Mouse (Mus musculus): ENCODE measurements around the gene Trpd52l3. TPM values are rescaled to one million over a fixed set of nuclear protein-coding genes. Genes with fewer than 3 reads are reported as not detected.

The Trpd52l3 gene
- total RNA-seq, 4 experiments from 2014 or later, result not detected

DNA sequence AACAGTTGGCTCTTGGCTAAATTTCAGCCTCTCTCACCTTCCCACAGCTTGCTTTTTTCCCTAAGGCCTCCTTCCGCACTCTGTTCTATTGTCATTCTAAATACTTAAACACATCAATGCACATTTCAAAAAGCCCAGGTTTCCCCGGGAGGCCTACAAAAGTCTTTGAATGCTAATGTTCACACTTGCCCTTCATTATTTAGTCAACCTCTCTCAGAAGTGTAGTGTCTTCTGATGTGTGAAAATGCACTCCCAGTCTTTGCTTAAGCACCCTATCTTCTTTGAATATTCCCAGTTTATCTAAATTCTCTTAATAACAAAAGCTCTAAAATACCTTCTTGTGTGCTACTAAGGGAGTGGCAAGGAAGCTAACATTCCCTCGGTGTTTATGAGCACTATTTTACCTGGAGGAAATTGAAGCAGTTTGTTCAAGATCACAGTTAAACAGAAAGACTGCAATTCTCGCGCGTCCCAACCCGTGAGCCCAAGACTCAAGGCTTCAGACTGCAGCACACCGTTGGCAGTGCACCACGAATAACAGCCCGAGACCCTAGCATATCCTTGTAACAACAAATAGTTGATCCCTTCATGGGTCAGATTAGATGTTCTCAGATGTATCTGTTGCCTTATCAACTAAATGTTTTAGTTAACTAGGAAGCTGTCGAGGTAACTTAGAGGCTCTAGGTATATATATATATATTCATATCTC is 25.6 kb downstream of the Trpd52l3 start:
- no peak for DNase-seq (ENCODE audit: low spot score in 2 of 2)

DNA sequence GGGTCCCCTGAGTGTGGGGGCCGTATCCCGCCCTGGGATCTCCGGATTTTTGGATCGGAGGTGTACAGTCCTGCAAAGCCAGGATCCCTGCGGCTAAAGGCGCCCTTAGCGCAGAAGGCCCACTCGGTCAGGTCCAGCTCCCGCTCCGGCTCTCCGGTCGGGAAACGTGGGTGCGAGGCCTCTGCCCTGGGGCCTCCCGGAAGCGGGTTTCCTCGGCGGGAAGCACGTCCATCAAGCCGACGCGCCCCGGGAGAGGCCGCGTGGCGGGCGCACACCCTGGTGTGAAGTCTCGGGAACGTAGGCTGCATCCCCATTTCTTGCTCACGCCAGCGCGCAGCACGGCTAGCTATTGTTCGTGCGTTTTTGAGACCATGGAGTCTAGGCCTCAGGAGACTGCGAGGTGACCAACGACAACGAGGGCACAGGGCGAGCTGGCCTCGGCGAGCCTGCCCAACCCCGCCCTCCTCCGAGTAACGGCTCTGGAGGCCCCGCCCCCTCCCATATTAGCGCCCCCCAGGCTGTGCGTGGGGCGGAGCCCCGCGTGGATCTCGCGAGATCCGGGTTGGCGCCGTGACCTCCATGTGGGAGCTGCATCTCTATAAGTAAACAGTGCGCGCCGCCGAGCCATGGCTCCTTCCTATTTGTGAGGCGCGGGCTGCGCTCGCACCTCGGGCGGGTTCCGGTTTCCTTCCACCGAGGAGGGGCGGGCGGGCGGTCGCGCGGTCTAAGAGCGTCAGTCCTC is 26.5 kb downstream of the Trpd52l3 start, which contains the start of gene Uhrf2:
Uhrf2 (plus strand) TSS at position 620 of the 742 bp plus-strand sequence.
- peak; percentile 84 to 92 for DNase-seq (ENCODE audit: low spot score in 2 of 2)

DNA sequence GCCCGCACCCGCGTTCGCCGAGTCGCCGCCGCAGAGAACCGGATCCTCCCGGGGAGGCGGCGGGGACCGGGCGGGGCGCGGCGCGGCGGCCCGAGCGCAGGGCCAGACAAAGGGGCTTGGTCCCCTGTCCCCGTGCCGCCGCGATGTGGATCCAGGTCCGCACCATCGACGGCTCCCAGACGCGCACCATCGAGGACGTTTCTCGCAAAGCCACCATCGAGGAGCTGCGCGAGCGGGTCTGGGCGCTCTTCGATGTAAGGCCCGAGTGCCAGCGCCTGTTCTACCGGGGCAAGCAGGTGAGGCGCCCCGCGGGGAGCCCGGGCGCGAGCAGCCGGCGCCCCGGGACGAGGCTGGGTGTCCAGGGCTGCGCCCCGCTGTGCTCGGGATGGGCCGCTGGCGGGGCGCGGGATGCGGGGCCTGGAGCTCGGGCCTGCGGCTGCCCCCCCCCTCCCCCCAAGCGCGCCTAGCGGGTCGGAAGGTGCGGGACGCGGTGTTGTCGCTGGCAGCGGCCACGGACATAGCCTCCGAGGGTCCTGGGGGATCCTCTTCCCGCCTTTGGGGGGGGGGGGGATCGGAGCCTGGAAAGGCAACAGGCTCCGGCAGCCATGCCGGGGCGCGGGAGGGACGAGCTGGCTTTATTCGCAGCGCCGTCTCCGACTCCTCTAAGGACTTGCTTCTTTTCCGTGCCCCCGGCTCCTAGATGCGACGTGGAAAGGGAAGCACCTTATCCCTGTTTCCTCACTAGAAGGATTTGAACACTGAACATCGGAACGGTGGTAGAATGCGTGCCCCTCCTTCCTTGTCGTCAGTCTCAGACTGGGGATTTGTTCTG is 27.3 kb downstream of the Trpd52l3 start:
- peak; percentile 15 to 18 for DNase-seq (ENCODE audit: low spot score in 2 of 2)

DNA sequence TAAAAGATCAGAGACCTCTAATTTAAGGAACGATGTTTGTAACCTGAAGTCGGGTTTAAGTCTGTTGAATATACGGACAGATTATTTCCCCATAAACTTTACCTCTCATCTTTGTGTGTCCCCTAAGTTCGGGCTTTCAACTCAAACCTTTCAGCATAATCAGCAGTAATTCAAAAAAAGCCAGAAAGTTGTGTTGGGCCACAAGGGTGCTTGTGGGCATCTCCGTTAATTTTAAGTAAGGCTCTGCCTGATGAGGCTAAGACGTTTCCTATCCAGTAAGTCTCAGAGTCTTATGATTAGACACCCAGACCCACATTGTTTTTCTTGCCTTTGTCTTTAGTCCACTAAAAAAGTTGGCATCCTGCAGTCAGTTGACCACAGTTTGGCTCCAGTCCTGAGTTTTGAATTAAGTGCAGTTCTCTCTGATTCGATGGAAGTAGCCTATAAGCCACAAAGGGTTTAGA is 27.9 kb downstream of the Trpd52l3 start:
- no peak for DNase-seq (ENCODE audit: low spot score in 2 of 2)

DNA sequence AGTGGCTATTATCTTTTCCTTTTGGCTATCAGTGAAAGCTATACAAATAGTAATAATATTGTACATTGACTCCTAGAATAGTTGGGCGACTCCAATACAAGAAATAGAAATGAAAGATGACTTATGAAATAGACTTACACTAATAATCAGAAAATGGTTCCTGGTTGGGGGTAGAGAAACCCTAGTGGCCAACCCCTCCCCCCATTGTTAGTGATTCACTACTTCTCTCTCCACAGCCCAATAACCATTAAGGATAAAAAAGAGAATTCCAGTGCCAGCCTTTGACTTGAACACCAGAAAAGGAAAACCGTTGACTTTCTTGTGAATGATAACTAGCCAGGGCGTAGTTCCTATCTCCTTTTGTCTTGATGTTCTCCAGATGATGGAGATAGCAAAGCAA is 28.6 kb downstream of the Trpd52l3 start:
- no peak for DNase-seq (ENCODE audit: low spot score in 2 of 2)

DNA sequence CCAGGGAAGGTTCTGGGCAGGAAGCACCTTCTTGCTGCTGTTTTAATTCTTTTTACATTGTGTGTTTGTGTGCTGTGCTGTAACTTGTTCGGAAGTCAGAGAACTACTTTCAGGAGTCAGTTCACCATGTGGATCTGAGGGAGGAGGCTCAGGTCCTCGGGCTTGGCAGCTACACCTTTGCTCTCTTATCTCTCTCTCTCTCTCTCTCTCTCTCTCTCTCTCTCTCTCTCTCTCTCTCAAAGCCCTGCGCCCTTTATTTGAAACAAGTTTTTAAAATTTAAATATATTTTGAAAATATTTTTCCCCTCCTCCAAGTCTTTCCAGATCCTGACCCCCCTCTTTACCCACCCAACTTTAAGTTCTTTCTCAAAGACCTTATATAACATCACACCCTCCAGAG is 31.8 kb downstream of the Trpd52l3 start:
- DNase-seq (ENCODE audit: low spot score in 2 of 2), result no peak

DNA sequence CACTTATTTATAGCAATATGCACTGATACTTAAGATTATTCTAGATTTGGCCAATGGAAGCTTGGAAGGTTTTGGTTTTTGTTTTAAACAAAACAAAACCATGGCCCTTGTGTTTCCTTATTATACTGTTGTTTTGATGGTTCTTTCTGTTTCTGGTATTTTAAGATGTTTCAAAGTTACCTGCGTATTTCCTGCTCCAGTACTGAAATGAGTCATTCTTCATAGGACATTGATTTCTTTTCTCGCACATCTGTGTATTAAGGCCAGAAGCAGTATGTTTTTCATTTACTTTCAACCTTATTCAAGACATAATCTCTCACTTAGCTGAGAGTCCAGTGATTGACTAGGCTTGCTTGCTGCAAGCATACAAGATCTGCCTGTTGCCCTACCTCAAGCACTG is 40.1 kb downstream of the Trpd52l3 start:
- DNase-seq (ENCODE audit: low spot score in 2 of 2), result no peak

DNA sequence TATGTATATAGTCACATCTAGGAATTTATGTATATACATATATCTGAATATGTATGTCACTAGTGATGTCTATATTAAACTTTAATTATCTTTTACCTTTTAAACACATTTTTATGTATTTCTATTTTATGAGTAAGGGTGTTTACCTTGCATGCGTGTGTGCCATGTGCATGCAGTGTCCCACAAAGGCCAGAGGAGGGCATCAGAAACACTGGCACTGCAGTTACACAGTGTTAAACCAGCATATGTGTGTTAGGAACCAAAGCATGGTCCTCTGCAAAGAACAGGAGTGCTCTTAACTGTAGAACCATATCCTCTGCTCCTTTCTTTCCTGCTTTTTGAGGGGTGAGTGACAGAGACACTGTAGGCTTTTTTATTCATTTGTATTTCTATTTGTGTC is 41.0 kb downstream of the Trpd52l3 start:
- no peak for DNase-seq (ENCODE audit: low spot score in 2 of 2)

DNA sequence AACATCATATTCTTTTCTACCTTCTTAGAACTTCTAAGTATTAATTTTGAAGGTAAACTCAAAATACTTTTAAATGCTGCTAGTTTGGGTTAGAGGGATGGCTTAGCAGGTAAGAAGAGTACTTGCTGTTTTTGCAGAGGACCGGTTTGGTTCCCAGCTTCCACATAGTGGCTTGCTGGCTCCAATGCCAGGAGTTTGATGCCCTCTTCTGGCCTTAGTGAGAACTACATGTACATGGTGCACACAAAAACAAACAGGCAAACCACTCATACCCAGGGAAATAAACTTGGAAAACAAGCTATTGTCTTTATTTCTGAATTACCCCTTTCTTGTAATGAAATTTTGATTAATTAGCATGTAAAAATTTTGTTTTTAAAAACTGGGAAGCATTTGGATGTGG is 42.3 kb downstream of the Trpd52l3 start:
- DNase-seq (ENCODE audit: low spot score in 2 of 2), result no peak

DNA sequence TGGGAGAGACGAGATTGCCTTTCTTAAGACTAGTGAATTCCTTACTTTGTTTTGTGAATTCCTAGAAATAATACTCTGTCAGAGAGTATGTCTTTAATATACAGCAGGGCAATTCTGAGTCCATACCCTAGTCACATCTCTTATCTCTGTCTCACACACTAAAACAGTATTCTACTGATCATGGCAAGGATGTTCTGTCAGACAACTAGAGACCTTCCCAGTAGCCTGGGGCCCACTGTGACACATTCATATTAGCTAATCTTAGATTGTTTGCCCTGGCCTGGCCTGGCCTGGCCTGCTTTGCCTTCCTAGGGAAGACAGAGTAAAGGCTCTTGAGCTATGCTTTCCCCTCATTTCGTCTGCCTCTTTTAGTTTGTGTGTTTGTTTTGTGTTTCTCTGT is 47.0 kb downstream of the Trpd52l3 start:
- DNase-seq (ENCODE audit: low spot score in 2 of 2), result no peak

DNA sequence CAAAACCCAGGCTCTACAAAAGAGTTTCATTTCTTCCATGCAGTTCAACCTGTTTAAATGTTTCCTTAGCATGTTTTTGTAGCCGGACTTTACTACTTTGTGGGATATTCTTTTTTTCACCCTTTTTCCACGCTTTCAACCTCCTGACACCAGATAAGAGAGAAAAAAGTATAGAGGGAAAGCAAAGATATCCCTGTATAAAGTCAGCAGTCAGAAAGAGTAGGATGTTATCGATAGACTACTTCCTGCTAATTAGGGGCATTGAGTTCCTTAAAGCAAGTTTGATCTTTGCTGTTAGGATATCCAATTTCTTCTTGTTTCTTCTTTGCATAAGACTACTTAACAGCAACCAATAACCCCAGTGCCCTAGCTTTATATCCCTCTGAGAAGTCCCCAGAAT is 47.9 kb downstream of the Trpd52l3 start:
- DNase-seq (ENCODE audit: low spot score in 2 of 2), result no peak

DNA sequence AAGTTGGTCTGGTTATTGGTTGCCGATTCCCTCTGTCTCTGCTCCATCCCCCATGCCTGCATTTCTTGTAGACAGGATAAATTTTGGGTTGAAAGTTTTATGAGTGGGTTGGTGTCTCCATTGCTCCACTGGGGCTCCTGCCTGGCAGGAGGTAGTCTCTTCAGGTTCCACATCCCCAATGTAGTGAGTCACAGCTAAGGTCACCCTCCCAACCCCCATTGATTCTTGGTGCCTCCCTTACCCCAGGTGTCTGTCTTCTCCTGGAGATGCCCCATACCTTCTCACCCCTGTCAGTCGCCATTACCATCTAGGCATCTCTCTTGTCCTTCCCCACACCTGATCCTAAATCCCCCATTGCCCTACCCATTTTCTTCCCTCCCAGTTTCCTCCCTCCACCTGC is 50.6 kb downstream of the Trpd52l3 start:
- no peak for DNase-seq (ENCODE audit: low spot score in 2 of 2)

Other genes with a start within 250 kb of the Trpd52l3 start
- 10 to 100 TPM; 36.1 to 44.9 (median 40.3) TPM for gene 9930021J03Rik, start 197.8 kb upstream of the Trpd52l3 start, total RNA-seq (2022)
- gene Ranbp6, start 190.8 kb upstream of the Trpd52l3 start, total RNA-seq (2022), result 10 to 100 TPM; 31.4 to 33.1 (median 32.4) TPM
- 100 to 1,000 TPM in 3 of 4 experiments, 10 to 100 TPM in 1; 97.9 to 105 (median 103) TPM for gene Il33, start 78.7 kb upstream of the Trpd52l3 start, total RNA-seq (2022)
- 10 to 100 TPM; 46.9 to 49.2 (median 48.5) TPM for gene Uhrf2, start 26.7 kb downstream of the Trpd52l3 start, total RNA-seq (2022)
- gene Gldc, start 171.6 kb downstream of the Trpd52l3 start, total RNA-seq (2022), result 10 to 100 TPM; 19.8 to 21.3 (median 21.2) TPM
- not detected for gene Mbl2, start 229.2 kb downstream of the Trpd52l3 start, total RNA-seq (2022)